Mouse (Mus musculus) heart, adult 8-10 months (tissue): ENCODE measurements around the gene Angptl2. TPM values are rescaled to one million over a fixed set of nuclear protein-coding genes. Genes with fewer than 3 reads are reported as not detected.

Experiments used
- DNase-seq: peaks from one replicate; pipeline ENCODE4 v3.0.0; 2022; ENCODE audit warnings: low spot score
- total RNA-seq, 4 experiments: library from RNA; stranded (reverse); gene quantifications; 2 replicates each; pipeline ENCODE4 v1.2.4; 2022

Angptl2 gene
- total RNA-seq, 4 experiments from 2014 or later, result 32.9 to 57.7 (median 53.5) TPM

DNA sequence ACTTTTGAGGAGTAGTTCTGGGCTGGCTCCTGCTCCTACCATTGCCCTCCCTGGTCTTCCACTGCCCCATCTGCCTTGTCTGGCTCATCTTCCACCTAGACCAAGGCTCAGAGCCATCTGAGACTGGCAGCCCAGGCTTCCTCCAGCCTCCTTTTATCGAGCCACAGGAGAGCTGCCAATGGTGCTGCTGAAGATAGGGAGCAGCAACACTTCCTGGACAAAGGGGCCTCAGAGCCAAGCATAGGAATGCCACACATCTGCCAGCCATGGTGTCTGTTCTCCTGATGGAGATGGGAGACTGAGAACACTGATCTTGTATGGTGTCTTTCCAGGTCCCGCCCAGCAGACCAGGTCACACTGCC is 53.2 kb downstream of the Angptl2 start:
- DNase-seq, result no peak

GRCm38 (mm10) chr2:33270569-33270968 is 54.7 kb downstream of the Angptl2 start:
- no peak for DNase-seq

DNA sequence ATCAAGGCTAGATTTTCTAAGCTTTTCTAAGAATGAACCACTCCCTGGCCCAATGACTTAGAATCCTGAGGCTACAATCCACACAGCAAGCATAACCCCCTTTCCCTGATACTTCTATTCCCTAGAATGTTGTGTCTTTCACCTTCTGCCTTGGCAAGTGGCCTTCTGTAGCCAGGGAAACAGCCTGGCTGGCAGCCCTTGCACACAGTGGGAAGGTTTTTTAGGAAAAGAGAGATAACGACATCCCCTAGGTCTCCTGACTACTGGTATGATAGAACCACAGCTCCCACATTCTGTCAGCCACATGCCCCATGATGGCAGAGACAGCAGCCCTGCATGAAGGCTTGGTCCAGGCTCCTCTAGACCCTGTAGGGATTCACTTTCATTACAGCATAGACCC is 55.6 kb downstream of the Angptl2 start:
- no peak for DNase-seq

GRCm38 (mm10) chr2:33272665-33273439 is 57.0 kb downstream of the Angptl2 start:
- DNase-seq, result no peak

DNA sequence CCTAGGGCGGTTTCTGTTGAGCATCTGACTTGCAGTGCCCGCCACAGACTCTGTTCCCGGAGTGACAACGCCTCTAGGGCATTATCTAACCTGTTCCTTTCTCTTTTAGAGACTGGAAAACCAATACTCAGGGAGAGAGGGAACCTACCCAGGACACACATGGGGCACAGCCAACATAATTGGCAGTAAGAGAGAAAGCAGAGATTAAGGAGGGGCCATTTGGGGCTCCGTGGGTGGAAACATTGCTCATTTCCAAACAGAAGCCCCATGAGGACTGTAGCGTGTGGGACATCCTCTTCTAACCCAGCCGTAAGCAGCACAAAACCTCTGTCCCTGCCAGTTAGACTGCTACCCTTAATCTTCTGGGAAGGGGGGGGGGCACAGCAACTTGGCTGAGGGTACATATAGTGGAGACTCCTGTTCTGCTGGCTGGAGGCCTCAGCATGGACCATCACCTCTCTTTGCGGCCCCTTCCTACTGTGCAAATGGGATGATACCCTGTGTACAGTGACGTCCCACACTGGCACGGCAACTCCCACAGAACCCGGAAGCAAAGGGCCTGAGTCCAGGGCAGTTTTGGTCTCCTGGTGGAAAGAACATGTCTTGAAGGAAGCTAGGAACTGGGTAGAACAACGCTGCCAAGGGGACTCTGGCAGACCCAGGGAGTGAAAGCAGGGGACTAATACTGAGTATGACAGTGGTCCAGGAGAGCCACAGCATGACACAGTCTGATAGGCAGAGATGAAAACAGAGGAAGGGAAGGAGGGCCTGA is 59.0 kb downstream of the Angptl2 start:
- DNase-seq, result no peak

DNA sequence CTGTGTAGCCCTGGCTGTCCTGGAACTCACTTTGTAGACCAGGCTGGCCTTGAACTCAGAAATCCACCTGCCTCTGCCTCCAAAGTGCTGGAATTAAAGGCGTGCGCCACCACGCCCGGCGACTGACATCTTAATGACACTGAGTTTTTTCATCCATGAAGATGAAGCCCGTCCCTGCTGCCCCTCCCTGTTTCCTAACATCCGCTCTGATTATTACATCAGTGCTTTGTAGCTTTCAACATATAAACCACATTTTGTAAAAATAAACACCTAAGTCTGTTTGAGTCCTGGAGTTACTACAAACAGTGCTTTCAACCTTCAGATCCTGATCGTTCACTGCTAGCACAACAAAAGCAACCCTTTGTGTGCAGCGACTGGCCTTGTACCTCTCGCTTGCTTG is 63.9 kb downstream of the Angptl2 start:
- no peak for DNase-seq

- DNase-seq, result no peak
Measured at GRCm38 (mm10) chr2:33280525-33280924, 64.7 kb downstream of the Angptl2 start.

GRCm38 (mm10) chr2:33281807-33282206 is 65.9 kb downstream of the Angptl2 start:
- DNase-seq, result no peak

GRCm38 (mm10) chr2:33282877-33283276 is 67.0 kb downstream of the Angptl2 start:
- peak; percentile 69 for DNase-seq

DNA sequence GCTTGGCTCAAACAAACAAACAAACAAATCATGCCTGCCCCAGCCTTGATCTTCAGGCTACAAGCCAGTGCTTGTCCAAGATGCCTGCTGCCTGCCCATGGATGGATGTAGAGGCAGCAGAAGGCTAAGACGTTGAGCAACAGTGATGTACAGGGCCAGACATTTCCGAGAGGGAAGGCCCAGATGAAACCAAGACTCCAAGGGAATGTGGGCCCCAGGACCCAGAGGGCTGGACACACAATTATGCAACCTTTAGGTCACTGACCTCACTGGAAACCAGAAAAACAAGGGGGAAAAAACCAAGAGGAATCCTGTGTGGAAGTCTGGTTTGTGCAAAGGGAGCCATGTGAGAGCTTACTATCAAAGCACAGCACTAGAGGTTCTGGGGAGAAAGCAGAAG is 67.8 kb downstream of the Angptl2 start:
- no peak for DNase-seq

DNA sequence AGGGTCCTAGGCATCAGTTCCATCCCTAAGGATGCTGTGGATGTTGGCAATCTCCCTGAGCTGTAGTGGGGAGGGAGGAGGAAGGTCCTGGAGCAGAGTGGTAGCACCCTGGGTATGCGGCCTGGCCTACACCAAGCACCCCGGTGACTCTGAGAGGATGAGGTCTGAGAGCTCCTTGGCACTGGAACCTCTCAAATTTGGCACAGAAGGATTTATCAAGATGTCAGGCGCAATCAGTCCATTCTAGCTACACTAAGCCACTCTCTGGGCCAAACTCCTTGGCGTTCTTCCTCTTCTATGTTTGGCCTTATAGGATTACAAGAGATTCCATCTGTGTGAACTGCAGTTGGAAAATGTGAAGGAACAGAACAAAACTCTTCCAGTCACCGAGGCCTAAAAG is 73.0 kb downstream of the Angptl2 start:
- no peak for DNase-seq

DNA sequence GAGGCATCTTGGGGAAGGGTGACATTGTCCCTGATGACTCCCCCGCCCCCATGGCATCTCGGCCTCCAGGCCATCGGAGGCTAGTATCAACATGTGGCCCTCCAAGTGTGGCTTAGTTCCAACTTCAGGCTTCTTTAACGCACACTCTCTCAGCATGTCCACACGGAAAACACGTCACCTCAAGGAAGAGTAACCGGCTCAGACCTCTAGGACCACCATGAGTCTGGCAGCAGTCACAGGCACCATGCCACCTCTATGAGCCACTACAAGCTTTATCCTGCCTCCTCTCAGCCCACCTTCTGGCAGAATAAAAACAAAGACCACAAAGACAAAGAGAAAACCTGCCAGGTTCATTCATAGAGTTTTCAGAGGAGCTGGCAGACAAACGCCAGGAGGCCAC is 74.6 kb downstream of the Angptl2 start:
- DNase-seq, result no peak

GRCm38 (mm10) chr2:33292057-33292456 is 76.2 kb downstream of the Angptl2 start:
- DNase-seq, result no peak

DNA sequence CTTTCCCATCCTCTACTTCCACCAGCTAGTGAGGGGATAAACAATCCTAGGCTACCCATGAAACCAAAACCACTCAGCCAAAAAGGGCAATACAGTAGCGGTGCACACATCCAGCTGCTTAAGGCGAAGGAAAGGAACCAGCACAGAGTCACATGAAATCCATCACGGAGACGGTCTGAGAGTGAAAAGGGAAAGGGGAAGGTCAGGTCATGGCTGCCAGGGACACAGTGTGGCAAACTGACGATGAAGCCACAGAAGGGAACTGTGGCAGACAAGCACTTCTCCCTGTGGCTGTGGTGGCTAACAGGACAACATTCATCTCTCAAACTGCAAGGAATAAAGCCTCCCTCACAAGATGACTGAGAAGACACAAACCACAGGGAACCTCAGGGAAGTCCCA is 79.2 kb downstream of the Angptl2 start:
- no peak for DNase-seq

Other genes starting within 250 kb of the Angptl2 start
- gene Slc2a8, start 234.0 kb upstream of the Angptl2 start, total RNA-seq, result 10 to 100 TPM; 15.2 to 20.2 (median 17.1) TPM
- gene Garnl3, start 84.4 kb upstream of the Angptl2 start, total RNA-seq, result 1 to 10 TPM; 2.6 to 6.7 (median 3.5) TPM
- 1 to 10 TPM; 6.2 to 7.0 (median 6.4) TPM for gene Ralgps1, start 155.4 kb downstream of the Angptl2 start, total RNA-seq
- 1 to 10 TPM; 5.6 to 6.9 (median 6.5) TPM for gene Zbtb34, start 215.3 kb downstream of the Angptl2 start, total RNA-seq